Mouse (Mus musculus): ENCODE results near the gene Slc6a19.
A peak's percentile ranks its signal among the peaks of the same experiment; 100 is the strongest.
"Not testable (repeated sequence)": the region's sequence is repeated elsewhere in the genome, so short reads cannot be mapped to it uniquely, and the experiment has no call there.

The Slc6a19 gene

GRCm38 (mm10) chr13:73711803-73712202, 7.1 kb upstream of the Slc6a19 start:
- DNase-seq = no peak

GRCm38 (mm10) chr13:73711221-73711620, 6.6 kb upstream of the Slc6a19 start:
- DNase-seq = no peak

GRCm38 (mm10) chr13:73709491-73709890, 4.8 kb upstream of the Slc6a19 start:
- DNase-seq = no peak

- DNase-seq = not testable (repeated sequence)
Observed at GRCm38 (mm10) chr13:73703486-73703885, 1.2 kb downstream of the Slc6a19 start.

- DNase-seq = no peak
Observed at GRCm38 (mm10) chr13:73702776-73703175, 1.9 kb downstream of the Slc6a19 start.

- DNase-seq = peak; percentile 15
Observed at GRCm38 (mm10) chr13:73701161-73701883, 3.3 kb downstream of the Slc6a19 start.

GRCm38 (mm10) chr13:73700554-73700953, 4.1 kb downstream of the Slc6a19 start:
- DNase-seq = no peak

- DNase-seq = no peak
Observed at GRCm38 (mm10) chr13:73699714-73700113, 5.0 kb downstream of the Slc6a19 start.

GRCm38 (mm10) chr13:73696529-73696928, 8.1 kb downstream of the Slc6a19 start:
- no peak for DNase-seq

- no peak for DNase-seq
Observed at GRCm38 (mm10) chr13:73694972-73695371, 9.7 kb downstream of the Slc6a19 start.

GRCm38 (mm10) chr13:73693333-73693732, 11.3 kb downstream of the Slc6a19 start:
- no peak for DNase-seq

GRCm38 (mm10) chr13:73692249-73692868, 12.3 kb downstream of the Slc6a19 start:
- DNase-seq = peak; percentile 26

- DNase-seq = no peak
Observed at GRCm38 (mm10) chr13:73688934-73689333, 15.7 kb downstream of the Slc6a19 start.

- DNase-seq = no peak
Observed at GRCm38 (mm10) chr13:73687601-73688000, 17.1 kb downstream of the Slc6a19 start.

GRCm38 (mm10) chr13:73685502-73685901, 19.2 kb downstream of the Slc6a19 start:
- DNase-seq = no peak

- no peak for DNase-seq
Observed at GRCm38 (mm10) chr13:73684412-73684811, 20.3 kb downstream of the Slc6a19 start.

- DNase-seq = no peak
Observed at GRCm38 (mm10) chr13:73683682-73684081, 21.0 kb downstream of the Slc6a19 start.

GRCm38 (mm10) chr13:73682226-73682625, 22.4 kb downstream of the Slc6a19 start:
- no peak for DNase-seq

GRCm38 (mm10) chr13:73680394-73680793, 24.3 kb downstream of the Slc6a19 start:
- no peak for DNase-seq

- no peak for DNase-seq
Observed at GRCm38 (mm10) chr13:73679311-73679710, 25.4 kb downstream of the Slc6a19 start.

GRCm38 (mm10) chr13:73677853-73678252, 26.8 kb downstream of the Slc6a19 start, which contains the start of gene Slc6a18:
Gene Slc6a18 (minus strand): TSS chr13:73678023.
- DNase-seq = no peak

- no peak for DNase-seq
Observed at GRCm38 (mm10) chr13:73675161-73675560, 29.5 kb downstream of the Slc6a19 start.

GRCm38 (mm10) chr13:73660163-73660695, 44.4 kb downstream of the Slc6a19 start:
- DNase-seq = no peak

GRCm38 (mm10) chr13:73658953-73659352, 45.7 kb downstream of the Slc6a19 start:
- no peak for DNase-seq

Measured in cerebellum, adult 9-10 months (tissue).